Mouse (Mus musculus) induced T-regulatory cell, adult 2 months (primary cell): ENCODE data around the gene Kat7.

ENCODE experiments used
- DNase-seq: peaks from one replicate; pipeline ENCODE4 v3.0.0-alpha.2; 2012; ENCODE audit warnings: low read depth

The Kat7 gene

GRCm38 (mm10) chr11:95310007-95310647 is at the start of gene Kat7:
Gene Kat7, minus strand, starts transcription at chr11:95310246.
- peak; percentile 99 for DNase-seq

- no peak for DNase-seq
Observed at GRCm38 (mm10) chr11:95358263-95358662, 48.2 kb upstream of the Kat7 start.

GRCm38 (mm10) chr11:95356469-95357273 is 46.6 kb upstream of the Kat7 start:
- DNase-seq, result peak; percentile 93

- DNase-seq, result no peak
Observed at GRCm38 (mm10) chr11:95356039-95356438, 46.0 kb upstream of the Kat7 start.

- DNase-seq, result peak; percentile 63
Observed at GRCm38 (mm10) chr11:95355661-95356011, 45.6 kb upstream of the Kat7 start.

GRCm38 (mm10) chr11:95354945-95355660 is 45.1 kb upstream of the Kat7 start:
- DNase-seq, result peak; percentile 65

- DNase-seq, result peak; percentile 76
Observed at GRCm38 (mm10) chr11:95354228-95354944, 44.3 kb upstream of the Kat7 start.

- DNase-seq, result peak; percentile 75
Observed at GRCm38 (mm10) chr11:95353226-95353625, 43.2 kb upstream of the Kat7 start.

GRCm38 (mm10) chr11:95352686-95353085 is 42.6 kb upstream of the Kat7 start:
- no peak for DNase-seq

GRCm38 (mm10) chr11:95350960-95351359 is 40.9 kb upstream of the Kat7 start:
- peak; percentile 56 for DNase-seq

GRCm38 (mm10) chr11:95350289-95350688 is 40.2 kb upstream of the Kat7 start:
- DNase-seq, result no peak

GRCm38 (mm10) chr11:95344181-95344580 is 34.1 kb upstream of the Kat7 start:
- no peak for DNase-seq

GRCm38 (mm10) chr11:95343180-95343579 is 33.1 kb upstream of the Kat7 start:
- no peak for DNase-seq

GRCm38 (mm10) chr11:95340664-95341063 is 30.6 kb upstream of the Kat7 start:
- no peak for DNase-seq

GRCm38 (mm10) chr11:95340259-95340658 is 30.2 kb upstream of the Kat7 start:
- DNase-seq, result no peak

- peak; percentile 57 for DNase-seq
Observed at GRCm38 (mm10) chr11:95339471-95340021, 29.5 kb upstream of the Kat7 start.

GRCm38 (mm10) chr11:95337846-95338342 is 27.8 kb upstream of the Kat7 start:
- peak; percentile 59 for DNase-seq

- DNase-seq, result peak; percentile 73
Observed at GRCm38 (mm10) chr11:95337129-95337813, 27.2 kb upstream of the Kat7 start.

- DNase-seq, result peak; percentile 96
Observed at GRCm38 (mm10) chr11:95336568-95337128, 26.6 kb upstream of the Kat7 start, which contains the start of gene Fam117a. Gene Fam117a, plus strand, starts transcription at chr11:95337018.

GRCm38 (mm10) chr11:95334448-95335060 is 24.5 kb upstream of the Kat7 start:
- DNase-seq, result no peak
